Mouse (Mus musculus): Measurements from ENCODE around the gene Svs5.
"Not testable (repeated sequence)": the region's sequence is repeated elsewhere in the genome, so short reads cannot be mapped to it uniquely, and the experiment has no call there.

Svs5 gene

GRCm38 (mm10) chr2:164332440-164332839 is at the start of gene Svs5:
Gene Svs5, plus strand, starts transcription at chr2:164332740.
- not testable (repeated sequence) for DNase-seq

GRCm38 (mm10) chr2:164288968-164289367 is 43.6 kb upstream of the Svs5 start, which contains the start of gene Svs3a:
Gene Svs3a, plus strand, starts transcription at chr2:164289268.
- not testable (repeated sequence) for DNase-seq

GRCm38 (mm10) chr2:164312599-164312998 is 19.9 kb upstream of the Svs5 start:
- DNase-seq: no peak

- DNase-seq: not testable (repeated sequence)
Measured at GRCm38 (mm10) chr2:164315460-164315859, 17.1 kb upstream of the Svs5 start.

- not testable (repeated sequence) for DNase-seq
Measured at GRCm38 (mm10) chr2:164316451-164316850, 16.1 kb upstream of the Svs5 start, which contains the start of gene Svs6. Gene Svs6, plus strand, starts transcription at chr2:164316751.

- no peak for DNase-seq
Measured at GRCm38 (mm10) chr2:164320983-164321382, 11.6 kb upstream of the Svs5 start.

- DNase-seq: not testable (repeated sequence)
Measured at GRCm38 (mm10) chr2:164343732-164344131, 11.2 kb downstream of the Svs5 start.

GRCm38 (mm10) chr2:164347697-164348096 is 15.2 kb downstream of the Svs5 start:
- not testable (repeated sequence) for DNase-seq

- peak; percentile 59 to 66 for DNase-seq
Measured at GRCm38 (mm10) chr2:164348980-164349379, 16.4 kb downstream of the Svs5 start.

- DNase-seq: no peak
Measured at GRCm38 (mm10) chr2:164352697-164353096, 20.2 kb downstream of the Svs5 start.

GRCm38 (mm10) chr2:164353356-164353755 is 20.8 kb downstream of the Svs5 start:
- no peak for DNase-seq

GRCm38 (mm10) chr2:164356177-164356967 is 23.8 kb downstream of the Svs5 start:
- DNase-seq: no peak

- peak; percentile 43 to 44 for DNase-seq
Measured at GRCm38 (mm10) chr2:164358373-164358772, 25.8 kb downstream of the Svs5 start.

- DNase-seq: no peak
Measured at GRCm38 (mm10) chr2:164359031-164359430, 26.5 kb downstream of the Svs5 start.

- DNase-seq: no peak
Measured at GRCm38 (mm10) chr2:164359668-164360067, 27.1 kb downstream of the Svs5 start.

GRCm38 (mm10) chr2:164360974-164361657 is 28.6 kb downstream of the Svs5 start:
- DNase-seq: no peak

GRCm38 (mm10) chr2:164366947-164367346 is 34.4 kb downstream of the Svs5 start:
- no peak for DNase-seq

- no peak for DNase-seq
Measured at GRCm38 (mm10) chr2:164368620-164369105, 36.1 kb downstream of the Svs5 start.

- DNase-seq: no peak
Measured at GRCm38 (mm10) chr2:164371371-164371770, 38.8 kb downstream of the Svs5 start.

GRCm38 (mm10) chr2:164372408-164373053 is 40.0 kb downstream of the Svs5 start:
- no peak for DNase-seq

- DNase-seq: no peak
Measured at GRCm38 (mm10) chr2:164373187-164373586, 40.6 kb downstream of the Svs5 start.

- no peak for DNase-seq
Measured at GRCm38 (mm10) chr2:164377478-164378426, 45.2 kb downstream of the Svs5 start.

Data from B cell, adult 2 months (primary cell).